Mouse (Mus musculus) midbrain, embryonic 15.5 days (tissue): ENCODE measurements at regions not wholly inside any gene's neighbourhood (a gene's known extent, or its start where the extent isn't known, plus 50 kb on each side); places are given as distances from the start of the nearest gene placed in this dataset.
A peak's percentile ranks its signal among the peaks of the same experiment; 100 is the strongest.

ENCODE experiments used
- ATAC-seq: fragments of 200-750 bp; cut with Nextera tagmentation; replicated peaks from 2 replicates; pipeline ENCODE4 v1.8.0; 2017; ENCODE audit warnings: moderate TSS enrichment
- H3K27ac ChIP-seq: fragments of 300-500 bp; sonication (generic); 2 replicates; pipeline ENCODE4 v1.5.1; 2015; ENCODE audit warnings: mild to moderate bottlenecking, inconsistent platforms
- H3K27me3 ChIP-seq: fragments of 300-500 bp; sonication (generic); replicated peaks from 2 replicates; pipeline ENCODE4 v1.6.1; 2015; ENCODE audit warnings: inconsistent platforms
- H3K36me3 ChIP-seq: fragments of 300-500 bp; sonication (generic); replicated peaks from 2 replicates; pipeline ENCODE4 v1.6.1; 2015; ENCODE audit warnings: inconsistent platforms
- H3K4me1 ChIP-seq: fragments of 300-500 bp; sonication (generic); 2 replicates; pipeline ENCODE4 v1.6.1; 2015; ENCODE audit warnings: inconsistent platforms
- H3K4me2 ChIP-seq: fragments of 300-500 bp; sonication (generic); 2 replicates; pipeline ENCODE4 v1.6.1; 2015; ENCODE audit warnings: inconsistent platforms, mild to moderate bottlenecking, moderate library complexity
- H3K4me3 ChIP-seq: fragments of 300-500 bp; sonication (generic); 2 replicates; pipeline ENCODE4 v1.5.1; 2015; ENCODE audit warnings: mild to moderate bottlenecking, inconsistent platforms
- H3K9ac ChIP-seq: fragments of 300-500 bp; sonication (generic); 2 replicates; pipeline ENCODE4 v1.6.1; 2015; ENCODE audit warnings: mild to moderate bottlenecking, inconsistent platforms
- H3K9me3 ChIP-seq: fragments of 300-500 bp; sonication (generic); 2 replicates; pipeline ENCODE4 v1.6.1; 2016; ENCODE audit warnings: inconsistent platforms
- WGBS: fragments of 180-500 bp; shearing (Covaris S2); methylation state at CpG from one replicate; pipeline ENCODE4 v1.1.7; 2015; ENCODE audit warnings: mixed read lengths; 5-methylcytosine and 5-hydroxymethylcytosine counted together

DNA sequence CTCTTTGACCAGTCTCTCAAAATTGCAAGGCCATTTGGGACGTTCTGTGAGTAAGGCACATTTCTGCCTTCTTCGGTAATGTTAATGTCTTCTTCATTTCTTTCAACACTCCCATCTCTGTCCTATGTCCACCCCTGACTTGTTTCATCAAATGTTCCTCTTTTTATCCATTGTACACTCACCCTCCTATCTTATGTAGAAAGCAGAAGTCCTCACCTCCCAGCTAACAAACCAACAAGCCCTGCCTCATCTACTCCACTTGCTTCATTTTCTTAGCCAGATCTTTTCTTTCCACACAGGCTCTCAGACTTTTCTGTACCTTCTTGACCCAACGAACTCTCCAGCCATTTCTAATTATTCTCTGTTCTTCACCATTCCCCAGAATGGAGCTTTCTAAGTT is 179.2 kb upstream of the Cnr1 start:
- H3K9me3 ChIP-seq: no peaks in the 10 kb centered on the region
- no peak for ATAC-seq
- no peak overlapping the region for H3K4me3 ChIP-seq
- no peaks in the 10 kb centered on the region for H3K4me1 ChIP-seq
- no peaks in the 10 kb centered on the region for H3K36me3 ChIP-seq
- H3K27me3 ChIP-seq: no peaks in the 10 kb centered on the region
- no peak overlapping the region for H3K27ac ChIP-seq
- H3K4me2 ChIP-seq: no peak overlapping the region
- no peak overlapping the region for H3K9ac ChIP-seq
- 89% methylated on average over 3 of the region's 3 CpGs for WGBS

DNA sequence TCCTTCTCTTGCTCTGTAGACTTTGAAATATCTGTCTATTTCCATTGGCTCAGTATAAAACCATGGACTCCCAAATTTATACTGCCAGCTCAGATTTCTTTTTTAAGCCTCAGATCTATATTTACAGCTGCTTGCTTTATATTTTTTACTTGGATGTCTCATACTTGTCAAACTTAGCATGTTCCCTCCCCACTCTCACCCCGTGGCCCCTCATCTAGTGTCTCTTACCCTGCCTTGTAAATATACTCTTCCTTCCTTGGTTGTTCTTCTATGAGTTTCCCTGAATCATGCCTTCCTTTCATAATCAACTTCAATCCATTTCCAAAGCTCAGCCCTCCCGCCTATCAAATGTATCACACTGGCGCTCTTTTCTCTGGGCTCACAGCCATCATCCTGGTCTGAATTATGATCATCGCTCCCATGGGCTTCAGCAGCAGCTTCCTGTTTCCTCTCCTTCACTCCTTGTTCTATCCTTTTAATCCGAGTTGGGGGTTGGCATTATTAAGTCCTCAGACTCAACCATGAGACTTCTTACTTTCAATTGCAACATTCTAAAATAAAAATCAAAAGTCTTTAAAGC is 177.0 kb upstream of the Cnr1 start:
- Histone ChIP-seq H3K4me3 (no peak overlapping the region), H3K27ac (no peak overlapping the region), H3K27me3 (no peaks in the 10 kb centered on the region), H3K36me3 (no peaks in the 10 kb centered on the region), H3K9ac (no peak overlapping the region), H3K9me3 (no peaks in the 10 kb centered on the region), H3K4me1 (no peaks in the 10 kb centered on the region), H3K4me2 (no peak overlapping the region)
- ATAC-seq: no peak
- WGBS: 91% methylated on average over 5 of the region's 5 CpGs

DNA sequence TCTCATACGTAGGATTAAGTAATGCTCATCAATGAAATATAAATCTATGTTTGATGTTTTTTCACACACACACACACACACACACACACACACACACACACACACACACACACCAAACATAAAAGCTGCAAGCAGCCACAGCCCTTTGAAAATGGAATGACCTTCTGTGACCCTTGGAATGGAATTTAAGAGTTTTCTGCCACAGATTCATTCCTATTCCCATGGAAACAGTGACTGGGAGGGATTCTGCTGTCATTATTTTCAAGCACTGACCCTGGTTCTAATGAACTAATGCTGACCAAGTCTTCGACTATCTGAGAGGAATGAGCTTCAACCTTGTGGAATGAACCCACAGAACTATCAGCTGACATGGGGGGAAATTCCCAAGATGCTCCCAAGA is 156.7 kb upstream of the Cnr1 start:
- no peaks in the 10 kb centered on the region for H3K27me3 ChIP-seq
- H3K9me3 ChIP-seq: peaks cover 3% of the 10 kb centered on the region; the same call in 1 of the 2 replicates
- no peaks in the 10 kb centered on the region for H3K4me1 ChIP-seq
- whole genome bisulfite sequencing: 26% methylated on average over 2 of the region's 2 CpGs
- H3K27ac ChIP-seq: no peak overlapping the region
- no peak overlapping the region for H3K9ac ChIP-seq
- no peak overlapping the region for H3K4me3 ChIP-seq
- ATAC-seq: no peak
- no peak overlapping the region for H3K4me2 ChIP-seq
- H3K36me3 ChIP-seq: no peaks in the 10 kb centered on the region

DNA sequence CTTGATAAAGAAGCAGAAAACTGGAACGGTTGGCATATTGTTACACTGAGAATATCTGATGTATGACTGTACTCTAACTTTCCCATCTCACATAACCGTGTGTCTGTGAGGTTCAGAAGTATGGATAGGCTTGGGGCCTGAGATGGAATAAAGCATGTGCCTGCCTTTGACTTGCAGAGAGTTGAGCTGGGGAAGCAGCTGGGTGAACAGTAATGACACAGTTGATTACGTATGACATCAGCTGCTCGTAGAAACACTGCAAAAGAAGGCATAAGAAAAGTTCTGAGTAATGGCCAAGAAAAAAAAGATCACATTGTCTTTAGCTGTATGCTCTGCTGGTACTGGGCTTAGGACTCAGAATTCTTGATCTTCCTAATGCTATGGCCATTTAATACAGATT is 138.4 kb upstream of the Cnr1 start:
- Histone ChIP-seq H3K36me3 (no peaks in the 10 kb centered on the region), H3K4me1 (no peaks in the 10 kb centered on the region), H3K27me3 (no peaks in the 10 kb centered on the region), H3K9ac (no peak overlapping the region), H3K4me2 (no peak overlapping the region), H3K27ac (no peak overlapping the region), H3K4me3 (no peak overlapping the region), H3K9me3 (no peaks in the 10 kb centered on the region)
- no peak for ATAC-seq
- WGBS: 96% methylated on average over 4 of the region's 4 CpGs

DNA sequence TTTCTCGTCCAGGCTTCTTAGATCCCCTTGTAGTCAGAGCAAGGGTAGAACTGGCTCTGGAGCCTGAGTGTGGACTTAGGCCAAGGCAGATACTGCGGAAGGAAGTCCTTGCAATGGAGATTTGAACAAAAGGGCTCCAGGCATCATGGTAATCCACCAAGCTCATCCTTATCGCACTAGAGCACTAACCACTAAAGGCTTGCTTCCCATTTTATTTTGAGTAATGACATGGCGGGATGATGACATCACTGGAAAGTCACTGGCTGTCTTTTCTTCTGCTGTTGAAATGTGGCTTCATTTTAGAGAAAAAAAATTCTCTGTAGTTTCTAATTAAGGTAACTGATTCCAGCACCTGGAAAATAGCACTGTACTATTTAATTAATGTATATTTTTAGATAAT is 137.4 kb upstream of the Cnr1 start:
- H3K27me3 ChIP-seq: no peaks in the 10 kb centered on the region

DNA sequence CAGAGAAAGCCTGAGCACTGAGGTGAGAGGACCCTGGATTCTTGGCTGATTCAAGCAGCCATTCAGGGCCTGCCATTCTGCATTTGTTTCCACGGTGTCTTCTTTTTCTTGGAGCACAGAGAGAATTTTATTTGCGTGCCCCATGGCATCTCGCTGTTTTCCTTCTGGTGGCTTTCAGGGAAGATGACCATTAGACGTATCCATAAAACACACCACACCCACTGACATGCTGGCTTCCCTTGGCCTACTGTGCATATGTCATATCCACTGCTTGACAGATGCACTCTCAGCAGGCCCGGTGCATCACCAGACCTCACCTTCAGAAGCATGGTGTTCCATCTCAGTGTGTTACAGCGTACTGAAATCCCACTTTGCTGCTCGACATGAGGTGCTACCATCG is 131.0 kb upstream of the Cnr1 start:
- Histone ChIP-seq H3K36me3 (no peaks in the 10 kb centered on the region), H3K27me3 (no peaks in the 10 kb centered on the region), H3K4me1 (peaks cover 4% of the 10 kb centered on the region; the same call in 1 of the 2 replicates), H3K9me3 (no peaks in the 10 kb centered on the region), H3K4me3 (no peak overlapping the region), H3K4me2 (no peak overlapping the region), H3K9ac (no peak overlapping the region), H3K27ac (no peak overlapping the region)
- WGBS: 90% methylated on average over 8 of the region's 8 CpGs
- ATAC-seq: no peak

More for the DNA sequence above, 137.4 kb upstream of the Cnr1 start:
- no peaks in the 10 kb centered on the region for H3K4me1 ChIP-seq
- H3K36me3 ChIP-seq: no peaks in the 10 kb centered on the region
- no peak overlapping the region for H3K27ac ChIP-seq
- H3K4me2 ChIP-seq: no peak overlapping the region
- no peak overlapping the region for H3K9ac ChIP-seq
- no peak for ATAC-seq
- 87% methylated on average over 4 of the region's 4 CpGs for whole genome bisulfite sequencing
- H3K9me3 ChIP-seq: no peaks in the 10 kb centered on the region
- no peak overlapping the region for H3K4me3 ChIP-seq

DNA sequence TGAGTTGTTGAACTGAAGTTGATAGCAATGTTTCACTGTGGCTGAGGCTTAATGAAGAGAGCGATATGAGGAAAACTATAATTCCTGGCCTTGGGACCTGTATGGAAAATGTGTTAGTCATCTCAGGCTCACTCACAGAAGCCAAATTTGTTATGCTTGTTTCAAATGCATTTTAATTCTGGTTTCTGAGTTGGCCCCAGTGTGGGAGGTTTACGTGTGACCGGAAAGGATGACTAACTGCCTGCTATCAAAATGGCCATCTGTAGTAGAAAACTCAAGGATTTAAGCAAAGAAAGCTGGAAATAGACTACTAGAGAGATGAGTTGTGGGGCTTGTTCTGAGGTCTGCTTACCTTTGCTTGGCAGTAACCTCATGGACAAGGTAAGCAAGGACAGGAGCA is 128.9 kb upstream of the Cnr1 start:
- Histone ChIP-seq H3K4me3 (no peak overlapping the region), H3K4me1 (peaks cover 7% of the 10 kb centered on the region), H3K9ac (no peak overlapping the region), H3K27me3 (no peaks in the 10 kb centered on the region), H3K27ac (no peak overlapping the region), H3K36me3 (no peaks in the 10 kb centered on the region), H3K9me3 (no peaks in the 10 kb centered on the region), H3K4me2 (no peak overlapping the region)
- no peak for ATAC-seq
- 98% methylated on average over 3 of the region's 3 CpGs for WGBS

DNA sequence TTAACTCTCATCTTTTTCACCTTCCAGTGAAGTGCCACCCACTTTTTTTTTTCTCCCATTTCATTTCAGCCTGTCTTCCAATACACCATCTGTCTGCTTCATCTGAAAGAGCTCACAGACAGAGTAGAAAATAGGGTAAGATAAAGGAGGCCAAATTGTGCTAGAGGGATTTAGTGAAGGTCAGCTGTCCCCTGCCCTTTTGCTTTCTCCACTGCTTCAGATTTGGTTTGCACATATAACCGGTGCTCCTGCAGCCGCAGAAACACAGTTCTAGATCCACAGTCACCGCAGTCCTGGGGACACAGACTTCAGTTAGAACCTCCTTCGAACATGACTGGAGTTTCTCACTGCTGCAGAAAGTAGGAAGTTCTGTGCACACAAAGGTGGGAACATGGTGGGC is 126.4 kb upstream of the Cnr1 start:
- Histone ChIP-seq H3K27ac (0 out of 2 replicates have a peak overlapping the region, but pooled peaks have one; percentile 17), H3K4me1 (peaks cover 7% of the 10 kb centered on the region), H3K36me3 (no peaks in the 10 kb centered on the region), H3K4me3 (no peak overlapping the region), H3K9ac (no peak overlapping the region), H3K4me2 (no peak overlapping the region), H3K27me3 (no peaks in the 10 kb centered on the region), H3K9me3 (no peaks in the 10 kb centered on the region)
- 85% methylated on average over 4 of the region's 4 CpGs for WGBS
- ATAC-seq: no peak

DNA sequence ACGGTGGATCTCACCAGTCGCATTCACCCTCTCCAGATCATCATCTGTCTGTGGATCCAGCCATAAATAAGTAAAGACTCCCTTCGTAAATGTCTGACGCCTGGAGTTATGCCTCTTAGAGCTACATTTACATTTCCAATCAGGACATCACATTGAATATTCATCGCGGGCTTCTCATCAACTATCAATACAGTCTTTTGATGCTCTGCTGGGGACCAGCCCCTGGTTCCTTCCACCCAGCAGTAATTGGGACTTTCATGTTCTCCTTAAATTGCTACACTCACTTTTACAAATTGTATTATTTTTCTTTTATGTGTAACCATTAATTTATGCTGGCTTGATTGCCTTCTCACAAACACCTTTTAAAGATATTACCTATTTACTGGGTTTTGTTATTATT is 125.7 kb upstream of the Cnr1 start:
- H3K4me3 ChIP-seq: no peak overlapping the region
- ATAC-seq: 0 out of 2 replicates have a peak, but pooled peaks have one; percentile 39

DNA sequence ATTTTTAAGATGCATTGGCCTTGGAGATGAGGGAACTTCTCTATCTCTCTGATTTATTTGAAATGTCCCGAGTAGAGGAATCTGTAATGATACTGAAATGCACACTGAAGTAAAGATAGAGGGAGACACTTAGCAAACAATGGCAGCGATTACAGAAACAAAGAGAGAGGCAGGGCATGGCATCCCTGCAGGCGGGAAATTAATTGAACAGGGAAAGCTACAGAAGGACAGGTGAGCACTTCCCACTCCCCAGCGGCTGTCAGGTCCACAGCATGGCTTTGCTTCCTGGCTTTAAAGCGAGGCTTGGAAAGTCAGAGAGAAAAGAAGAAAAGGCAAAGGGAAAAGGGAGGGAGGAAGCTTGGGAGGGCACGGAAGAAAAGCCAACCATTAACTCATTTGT is 125.3 kb upstream of the Cnr1 start:
- peak overlapping the region; percentile 39 for H3K27ac ChIP-seq
- H3K27me3 ChIP-seq: no peaks in the 10 kb centered on the region
- no peak overlapping the region for H3K9ac ChIP-seq
- peak; percentile 63; the same call in 1 of the 2 replicates for ATAC-seq
- WGBS: 38% methylated on average over 6 of the region's 6 CpGs
- H3K4me1 ChIP-seq: peaks cover 7% of the 10 kb centered on the region
- no peak overlapping the region for H3K4me3 ChIP-seq
- no peaks in the 10 kb centered on the region for H3K36me3 ChIP-seq
- no peaks in the 10 kb centered on the region for H3K9me3 ChIP-seq
- H3K4me2 ChIP-seq: 0 out of 2 replicates have a peak overlapping the region, but pooled peaks have one; percentile 4

More for the DNA sequence above, 125.7 kb upstream of the Cnr1 start:
- Histone ChIP-seq H3K4me1 (peaks cover 7% of the 10 kb centered on the region), H3K4me2 (no peak overlapping the region), H3K27me3 (no peaks in the 10 kb centered on the region), H3K27ac (0 out of 2 replicates have a peak overlapping the region, but pooled peaks have one; percentile 17), H3K9me3 (no peaks in the 10 kb centered on the region), H3K9ac (no peak overlapping the region), H3K36me3 (no peaks in the 10 kb centered on the region)
- 55% methylated on average over 6 of the region's 6 CpGs for WGBS

DNA sequence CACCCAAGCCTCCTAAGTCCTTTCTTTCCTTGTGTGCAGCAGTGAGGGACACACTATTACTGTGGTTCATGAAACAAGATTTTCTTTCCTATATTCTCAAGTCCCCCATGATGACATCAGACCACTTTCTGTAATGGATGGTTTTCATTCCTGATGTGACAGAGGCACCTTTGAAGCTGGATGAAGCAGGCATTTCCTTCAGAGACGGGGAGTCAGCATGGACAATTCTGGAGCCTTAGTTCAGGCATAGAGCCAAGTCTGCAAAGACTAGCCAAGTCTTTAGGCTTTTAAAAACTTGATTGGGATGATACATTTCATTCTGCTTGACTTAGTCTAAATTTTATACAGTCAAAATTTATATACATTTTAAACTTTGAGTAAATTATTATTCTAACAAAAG is 124.6 kb upstream of the Cnr1 start:
- H3K27me3 ChIP-seq: no peaks in the 10 kb centered on the region
- no peak for ATAC-seq
- peak overlapping the region; percentile 39; the same call in 1 of the 2 replicates for H3K27ac ChIP-seq
- 62% methylated on average over 1 of the region's 1 CpGs for WGBS
- peaks cover 7% of the 10 kb centered on the region for H3K4me1 ChIP-seq
- H3K9ac ChIP-seq: no peak overlapping the region
- H3K9me3 ChIP-seq: no peaks in the 10 kb centered on the region
- no peaks in the 10 kb centered on the region for H3K36me3 ChIP-seq
- no peak overlapping the region for H3K4me2 ChIP-seq
- H3K4me3 ChIP-seq: no peak overlapping the region

DNA sequence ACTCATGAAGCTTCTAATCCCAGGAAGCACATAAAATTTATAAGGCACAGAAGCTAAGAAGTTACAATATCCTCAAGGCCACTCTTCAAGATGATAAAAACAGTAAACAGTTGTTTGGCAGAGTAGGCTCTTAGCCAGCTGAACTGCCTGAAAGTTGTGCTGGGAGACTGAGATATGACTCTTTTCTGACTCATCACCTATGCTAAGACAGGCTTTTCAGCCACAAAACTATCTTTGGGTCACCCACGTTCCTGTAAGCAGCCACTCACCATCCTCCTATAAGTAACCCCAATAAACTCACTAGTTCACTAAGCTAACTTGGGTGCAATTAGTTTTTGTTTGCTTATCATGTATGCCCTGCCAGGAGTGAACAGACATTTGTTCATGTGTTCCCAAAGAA is 112.1 kb upstream of the Cnr1 start:
- H3K36me3 ChIP-seq: no peaks in the 10 kb centered on the region
- no peak overlapping the region for H3K4me2 ChIP-seq
- no peak for ATAC-seq
- no peaks in the 10 kb centered on the region for H3K4me1 ChIP-seq
- H3K9ac ChIP-seq: no peak overlapping the region
- no peak overlapping the region for H3K4me3 ChIP-seq
- H3K27ac ChIP-seq: no peak overlapping the region
- H3K9me3 ChIP-seq: no peaks in the 10 kb centered on the region
- H3K27me3 ChIP-seq: no peaks in the 10 kb centered on the region
- 81% methylated on average over 1 of the region's 1 CpGs for WGBS

DNA sequence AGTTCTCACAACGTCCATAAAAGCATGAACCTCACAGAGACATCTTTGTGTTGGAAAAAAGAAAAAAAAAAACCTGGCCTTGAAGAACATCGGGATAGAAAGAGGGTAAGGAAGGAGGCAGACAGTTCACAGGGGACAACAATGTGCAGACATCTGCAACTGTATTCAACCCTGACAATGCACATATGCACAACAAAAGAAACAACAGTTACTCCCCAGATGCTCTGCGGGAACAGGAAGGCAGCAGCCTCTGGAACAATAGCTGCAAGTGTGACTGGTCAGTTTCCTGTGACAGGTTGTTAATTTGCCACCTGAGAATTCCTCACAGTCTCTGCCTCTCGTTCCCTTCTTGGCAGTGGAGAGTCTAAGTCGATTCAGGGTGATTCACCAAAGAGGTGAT is 100.5 kb upstream of the Cnr1 start:
- 1% methylated on average over 5 of the region's 5 CpGs for WGBS
- Histone ChIP-seq H3K4me1 (peaks cover 8% of the 10 kb centered on the region), H3K4me3 (no peak overlapping the region), H3K9me3 (no peaks in the 10 kb centered on the region), H3K36me3 (no peaks in the 10 kb centered on the region), H3K27me3 (no peaks in the 10 kb centered on the region), H3K27ac (no peak overlapping the region), H3K9ac (no peak overlapping the region), H3K4me2 (no peak overlapping the region)
- ATAC-seq: no peak
